Mouse (Mus musculus): ENCODE measurements around the gene Tmem255b.

- no peak for TF ChIP-seq CTCF (IDR thresholded peaks at IDR 0.05; ENCODE audit: low read depth, low read length)
- no peak for TF ChIP-seq POLR2A (IDR thresholded peaks at IDR 0.05; ENCODE audit: insufficient read depth, low read length)
These were observed 31.5 kb upstream of the Tmem255b start for GRCm38 (mm10) chr8:13403517-13403916.
